Mouse (Mus musculus) stomach, embryonic 16.5 days (tissue): ENCODE results near the gene Ap3m1. TPM values are rescaled to one million over a fixed set of nuclear protein-coding genes. Genes with fewer than 3 reads are reported as not detected.

ENCODE experiments used
- ATAC-seq: fragments of 200-750 bp; cut with Nextera tagmentation; 2 replicates; pipeline ENCODE4 v1.8.0; 2017; ENCODE audit warnings: moderate number of reproducible peaks, moderate TSS enrichment; ENCODE audit not compliant: insufficient read depth, low FRiP score
- H3K27ac ChIP-seq: fragments of 300-500 bp; sonication (generic); 2 replicates; pipeline ENCODE4 v1.5.1; 2014; ENCODE audit warnings: low read length
- H3K27me3 ChIP-seq: fragments of 300-500 bp; sonication (generic); 2 replicates; pipeline ENCODE4 v1.6.1; 2014; ENCODE audit warnings: low read length, control low read depth, mixed read lengths; ENCODE audit not compliant: control insufficient read depth, insufficient read depth
- H3K36me3 ChIP-seq: fragments of 300-500 bp; sonication (generic); 2 replicates; pipeline ENCODE4 v1.6.1; 2014; ENCODE audit warnings: low read length; ENCODE audit not compliant: control insufficient read depth, insufficient read depth
- H3K4me1 ChIP-seq: fragments of 300-500 bp; sonication (generic); 2 replicates; pipeline ENCODE4 v1.6.1; 2014; ENCODE audit warnings: low read length, control low read depth, mixed read lengths; ENCODE audit not compliant: control insufficient read depth, insufficient read depth
- H3K4me2 ChIP-seq: fragments of 300-500 bp; sonication (generic); 2 replicates; pipeline ENCODE4 v1.6.1; 2014; ENCODE audit warnings: low read depth, low read length, mixed read lengths
- H3K4me3 ChIP-seq: fragments of 300-500 bp; sonication (generic); replicated peaks from 2 replicates; pipeline ENCODE4 v1.5.1; 2014; ENCODE audit warnings: mild to moderate bottlenecking, low read length
- H3K9ac ChIP-seq: fragments of 300-500 bp; sonication (generic); 2 replicates; pipeline ENCODE4 v1.6.1; 2014; ENCODE audit warnings: low read length
- H3K9me3 ChIP-seq: fragments of 300-500 bp; sonication (generic); replicated peaks from 2 replicates; pipeline ENCODE4 v1.6.1; 2016; ENCODE audit warnings: low read length, control low read depth; ENCODE audit not compliant: control insufficient read depth
- WGBS: fragments of 180-500 bp; shearing (Covaris S2); extraction: QIAGEN DNeasy Blood & Tissue Kit; methylation state at CpG from one replicate; pipeline ENCODE4 v1.1.7; 2014; 5-methylcytosine and 5-hydroxymethylcytosine counted together
- polyA plus RNA-seq: library from polyadenylated mRNA; unstranded; fragments of >200 nt; fragmentation: Nextera tagmentation; extraction: Ambion mirVana; gene quantifications from 2 replicates; pipeline ENCODE4 v1.2.1, GENCODE M21; 2015

Ap3m1 gene
- polyA plus RNA-seq, 1 experiment from 2014 or later: 73.8 TPM

- Histone ChIP-seq H3K27ac (no peak overlapping the region), H3K9me3 (no peaks in the 10 kb centered on the region), H3K4me3 (no peak overlapping the region), H3K9ac (no peak overlapping the region), H3K36me3 (peaks cover 3% of the 10 kb centered on the region; the same call in 1 of the 2 replicates), H3K27me3 (no peaks in the 10 kb centered on the region), H3K4me2 (no peak overlapping the region), H3K4me1 (peaks cover 12% of the 10 kb centered on the region; the same call in 1 of the 2 replicates)
- ATAC-seq: no peak
- 91% methylated on average over 3 of the region's 3 CpGs for WGBS
Measured at GRCm38 (mm10) chr14:21034791-21035190, 17.5 kb downstream of the Ap3m1 start.

DNA sequence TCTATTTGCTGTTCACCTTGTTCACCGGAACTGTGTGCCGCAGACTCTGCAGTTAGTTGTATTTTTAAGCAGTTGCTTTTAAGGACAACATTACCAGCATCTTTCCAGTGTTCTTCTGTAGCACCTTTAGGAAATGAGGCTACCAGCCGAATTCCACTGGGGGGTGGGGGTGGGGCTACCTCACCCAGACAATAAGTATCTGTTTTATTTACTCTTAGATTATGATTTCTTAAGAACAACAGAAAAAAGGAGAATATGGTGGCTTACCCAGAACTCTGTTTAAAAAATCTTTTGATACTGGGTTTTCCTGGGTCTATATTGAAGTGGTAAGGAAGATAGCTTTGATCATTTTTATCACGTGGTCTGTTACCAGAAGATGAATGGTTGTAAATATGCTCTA is 18.0 kb downstream of the Ap3m1 start:
- H3K4me2 ChIP-seq: no peak overlapping the region
- no peak overlapping the region for H3K27ac ChIP-seq
- no peak overlapping the region for H3K9ac ChIP-seq
- H3K4me3 ChIP-seq: no peak overlapping the region
- H3K27me3 ChIP-seq: no peaks in the 10 kb centered on the region
- H3K9me3 ChIP-seq: no peaks in the 10 kb centered on the region
- H3K36me3 ChIP-seq: peaks cover 3% of the 10 kb centered on the region; the same call in 1 of the 2 replicates
- WGBS: 86% methylated on average over 4 of the region's 4 CpGs
- no peak for ATAC-seq
- H3K4me1 ChIP-seq: 0 out of 2 replicates have a peak, but pooled peaks cover 8% of the 10 kb centered on the region

GRCm38 (mm10) chr14:21031783-21032511 is 20.4 kb downstream of the Ap3m1 start:
- Histone ChIP-seq H3K9ac (no peak overlapping the region), H3K36me3 (peaks cover 3% of the 10 kb centered on the region), H3K9me3 (no peaks in the 10 kb centered on the region), H3K27me3 (no peaks in the 10 kb centered on the region), H3K27ac (peak overlapping the region; percentile 46; the same call in 1 of the 2 replicates), H3K4me3 (no peak overlapping the region), H3K4me2 (no peak overlapping the region), H3K4me1 (0 out of 2 replicates have a peak, but pooled peaks cover 8% of the 10 kb centered on the region)
- peak; percentile 47; the same call in 1 of the 2 replicates for ATAC-seq
- 68% methylated on average over 6 of the region's 6 CpGs for WGBS

- H3K36me3 ChIP-seq: peaks cover 25% of the 10 kb centered on the region
Measured at GRCm38 (mm10) chr14:21029025-21029659, 23.2 kb downstream of the Ap3m1 start.

DNA sequence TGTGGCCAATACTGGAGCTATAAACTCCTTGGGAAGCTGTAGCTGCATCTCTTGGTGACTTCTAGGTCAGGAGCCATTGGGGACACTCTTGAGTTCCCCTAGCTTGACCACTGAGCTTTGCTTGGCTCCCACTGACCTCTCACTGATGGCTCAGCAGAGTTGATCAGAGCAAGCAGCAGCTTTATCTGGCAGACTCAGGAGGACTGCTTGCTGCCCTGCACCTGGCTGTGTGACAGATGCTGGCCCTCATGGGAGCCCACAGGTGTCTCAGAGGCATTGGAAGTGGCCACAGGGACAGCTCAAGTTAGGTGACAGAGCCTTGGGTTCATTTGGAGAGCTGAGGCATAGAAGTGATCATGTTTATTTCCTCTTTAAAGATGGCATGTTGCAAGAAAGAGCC is 24.8 kb downstream of the Ap3m1 start:
- H3K4me2 ChIP-seq: no peak overlapping the region
- H3K9ac ChIP-seq: no peak overlapping the region
- H3K27ac ChIP-seq: no peak overlapping the region
- H3K27me3 ChIP-seq: no peaks in the 10 kb centered on the region
- H3K4me1 ChIP-seq: 0 out of 2 replicates have a peak, but pooled peaks cover 8% of the 10 kb centered on the region
- ATAC-seq: no peak
- H3K4me3 ChIP-seq: no peak overlapping the region
- no peaks in the 10 kb centered on the region for H3K9me3 ChIP-seq
- peaks cover 26% of the 10 kb centered on the region for H3K36me3 ChIP-seq

More at GRCm38 (mm10) chr14:21029025-21029659, 23.2 kb downstream of the Ap3m1 start:
- ATAC-seq: no peak
- Histone ChIP-seq H3K27ac (no peak overlapping the region), H3K4me2 (no peak overlapping the region), H3K9me3 (no peaks in the 10 kb centered on the region), H3K4me1 (0 out of 2 replicates have a peak, but pooled peaks cover 8% of the 10 kb centered on the region), H3K27me3 (no peaks in the 10 kb centered on the region), H3K9ac (no peak overlapping the region), H3K4me3 (no peak overlapping the region)
- WGBS: 84% methylated on average over 11 of the region's 11 CpGs

DNA sequence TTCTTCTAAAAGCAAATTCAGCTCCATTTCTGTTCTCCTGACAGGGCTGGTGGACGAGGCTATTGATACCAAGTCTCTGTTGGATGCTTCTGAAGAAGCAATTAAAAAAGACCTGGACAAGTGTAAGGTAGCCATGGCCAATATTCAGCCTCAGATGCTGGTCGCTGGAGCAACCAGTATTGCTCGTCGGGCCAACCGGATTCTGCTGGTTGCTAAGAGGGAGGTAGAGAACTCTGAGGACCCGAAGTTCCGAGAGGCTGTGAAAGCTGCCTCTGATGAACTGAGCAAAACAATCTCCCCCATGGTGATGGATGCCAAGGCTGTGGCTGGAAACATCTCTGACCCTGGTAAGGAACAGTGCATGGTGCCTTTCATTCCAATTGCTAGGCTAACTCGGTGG is 31.9 kb downstream of the Ap3m1 start:
- H3K9ac ChIP-seq: no peak overlapping the region
- H3K4me1 ChIP-seq: no peaks in the 10 kb centered on the region
- no peaks in the 10 kb centered on the region for H3K27me3 ChIP-seq
- H3K9me3 ChIP-seq: no peaks in the 10 kb centered on the region
- H3K36me3 ChIP-seq: peaks cover 40% of the 10 kb centered on the region
- ATAC-seq: no peak
- WGBS: 92% methylated on average over 8 of the region's 8 CpGs
- no peak overlapping the region for H3K4me3 ChIP-seq
- no peak overlapping the region for H3K4me2 ChIP-seq
- no peak overlapping the region for H3K27ac ChIP-seq

DNA sequence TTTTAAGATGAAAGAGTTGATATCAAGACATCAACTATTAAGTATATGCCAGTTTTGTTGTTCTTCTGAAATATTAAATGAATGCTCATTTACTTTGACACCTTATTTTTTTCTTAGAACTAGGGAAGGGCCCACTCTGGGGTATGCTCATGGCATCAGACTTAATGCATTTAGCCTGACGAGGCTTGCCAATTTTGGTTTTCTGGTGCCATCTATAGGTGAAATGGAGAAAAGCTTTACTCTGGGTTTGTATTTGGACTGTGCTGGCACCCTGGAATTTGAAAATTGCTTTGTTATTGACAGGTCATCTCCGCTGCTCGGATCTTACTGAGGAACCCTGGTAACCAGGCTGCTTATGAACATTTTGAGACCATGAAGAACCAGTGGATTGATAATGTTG is 33.3 kb downstream of the Ap3m1 start:
- no peak for ATAC-seq
- no peaks in the 10 kb centered on the region for H3K27me3 ChIP-seq
- H3K36me3 ChIP-seq: peaks cover 25% of the 10 kb centered on the region
- H3K27ac ChIP-seq: no peak overlapping the region
- no peak overlapping the region for H3K4me2 ChIP-seq
- WGBS: 50% methylated on average over 3 of the region's 3 CpGs
- no peak overlapping the region for H3K4me3 ChIP-seq
- H3K9me3 ChIP-seq: no peaks in the 10 kb centered on the region
- H3K4me1 ChIP-seq: no peaks in the 10 kb centered on the region
- H3K9ac ChIP-seq: no peak overlapping the region

- Histone ChIP-seq H3K9ac (no peak overlapping the region), H3K36me3 (peaks cover 25% of the 10 kb centered on the region), H3K27ac (no peak overlapping the region), H3K4me1 (no peaks in the 10 kb centered on the region), H3K4me3 (no peak overlapping the region), H3K4me2 (no peak overlapping the region), H3K9me3 (no peaks in the 10 kb centered on the region), H3K27me3 (no peaks in the 10 kb centered on the region)
- WGBS: 85% methylated on average over 5 of the region's 5 CpGs
- no peak for ATAC-seq
Measured at GRCm38 (mm10) chr14:21017871-21018270, 34.4 kb downstream of the Ap3m1 start.

- Histone ChIP-seq H3K4me2 (no peak overlapping the region), H3K4me1 (no peaks in the 10 kb centered on the region), H3K36me3 (peaks cover 14% of the 10 kb centered on the region), H3K4me3 (no peak overlapping the region), H3K9me3 (no peaks in the 10 kb centered on the region), H3K27me3 (no peaks in the 10 kb centered on the region), H3K27ac (no peak overlapping the region), H3K9ac (no peak overlapping the region)
- ATAC-seq: no peak
- WGBS: 80% methylated on average over 5 of the region's 5 CpGs
Measured at GRCm38 (mm10) chr14:21013800-21014334, 38.4 kb downstream of the Ap3m1 start.
